Mouse (Mus musculus): Measurements from ENCODE around the gene Alad. TPM values are rescaled to one million over a fixed set of nuclear protein-coding genes. Genes with fewer than 3 reads are reported as not detected.

Gene Alad
- polyA plus RNA-seq, 1 experiment from 2014 or later: 67.3 TPM

Other genes starting within 250 kb of the Alad start
- 24.5 and 27.5 TPM in 2 replicates for gene Fkbp15, start 159.4 kb downstream of the Alad start, polyA plus RNA-seq (2016; fragmentation: Nextera tagmentation; extraction: Ambion mirVana)
- 48.1 and 48.6 TPM in 2 replicates for gene Slc31a1, start 159.2 kb downstream of the Alad start, polyA plus RNA-seq (2016; fragmentation: Nextera tagmentation; extraction: Ambion mirVana)
- 146 and 157 TPM in 2 replicates for gene Cdc26, start 111.3 kb downstream of the Alad start, polyA plus RNA-seq (2016; fragmentation: Nextera tagmentation; extraction: Ambion mirVana)
- gene Prpf4, start 111.1 kb downstream of the Alad start, polyA plus RNA-seq (2016; fragmentation: Nextera tagmentation; extraction: Ambion mirVana): 25.3 and 26.4 TPM in 2 replicates
- gene Rnf183, start 84.7 kb downstream of the Alad start, polyA plus RNA-seq (2016; fragmentation: Nextera tagmentation; extraction: Ambion mirVana): 0.13 and 0.41 TPM in 2 replicates
- gene Wdr31, start 49.0 kb downstream of the Alad start, polyA plus RNA-seq (2016; fragmentation: Nextera tagmentation; extraction: Ambion mirVana): 8.8 and 9.4 TPM in 2 replicates
- gene Bspry, start 39.9 kb downstream of the Alad start, polyA plus RNA-seq (2016; fragmentation: Nextera tagmentation; extraction: Ambion mirVana): 0.82 and 0.88 TPM in 2 replicates
- 12.0 and 12.8 TPM in 2 replicates for gene Hdhd3, start 16.5 kb downstream of the Alad start, polyA plus RNA-seq (2016; fragmentation: Nextera tagmentation; extraction: Ambion mirVana)
- gene Pole3, start 5.2 kb upstream of the Alad start, polyA plus RNA-seq (2016; fragmentation: Nextera tagmentation; extraction: Ambion mirVana): 102 and 110 TPM in 2 replicates
- 1.4 and 1.5 TPM in 2 replicates for gene 4933430I17Rik, start 5.5 kb upstream of the Alad start, polyA plus RNA-seq (2016; fragmentation: Nextera tagmentation; extraction: Ambion mirVana)
- 58.5 and 60.2 TPM in 2 replicates for gene Rgs3, start 39.9 kb upstream of the Alad start, polyA plus RNA-seq (2016; fragmentation: Nextera tagmentation; extraction: Ambion mirVana)

All from midbrain, embryonic 12.5 days (tissue).